Mouse (Mus musculus): ENCODE measurements around the gene Gm5142. TPM values are rescaled to one million over a fixed set of nuclear protein-coding genes. Genes with fewer than 3 reads are reported as not detected.

Gm5142 gene
- not detected in 2 replicates for polyA plus RNA-seq (2011; ENCODE audit: insufficient read depth, insufficient read length, low read depth, missing spikeins)

- Histone ChIP-seq H3K36me3 (ENCODE audit: control insufficient read depth, insufficient read depth, low read length, poor library complexity, severe bottlenecking) (no peaks in the 10 kb centered on the region), H3K9me3 (replicated peaks; ENCODE audit: control insufficient read depth, insufficient read depth, low read length, poor library complexity, severe bottlenecking) (no peaks in the 10 kb centered on the region), H3K4me1 (ENCODE audit: control insufficient read depth, insufficient read depth, low read length) (no peaks in the 10 kb centered on the region), H3K27me3 (ENCODE audit: control insufficient read depth, insufficient read depth, low read length, poor library complexity, severe bottlenecking) (no peaks in the 10 kb centered on the region), H3K9ac (ENCODE audit: low read depth, poor library complexity, severe bottlenecking) (no peak within 1 kb of the TSS), H3K4me3 (ENCODE audit: low read depth, low read length) (no peak within 1 kb of the TSS), H3K27ac (ENCODE audit: insufficient read depth, low read length) (no peak within 1 kb of the TSS)
- no peak for TF ChIP-seq EP300 (IDR thresholded peaks at IDR 0.05; ENCODE audit: insufficient read depth, low read depth, low read length)
- TF ChIP-seq CTCF (IDR thresholded peaks at IDR 0.05; ENCODE audit: low read depth, low read length): no peak
- no peak for TF ChIP-seq POLR2A (IDR thresholded peaks at IDR 0.05; ENCODE audit: insufficient read depth, low read length)
These were observed at the start of gene Gm5142 for GRCm38 (mm10) chr14:59178649-59179048. Gene Gm5142 (minus strand): TSS chr14:59178749.

DNA sequence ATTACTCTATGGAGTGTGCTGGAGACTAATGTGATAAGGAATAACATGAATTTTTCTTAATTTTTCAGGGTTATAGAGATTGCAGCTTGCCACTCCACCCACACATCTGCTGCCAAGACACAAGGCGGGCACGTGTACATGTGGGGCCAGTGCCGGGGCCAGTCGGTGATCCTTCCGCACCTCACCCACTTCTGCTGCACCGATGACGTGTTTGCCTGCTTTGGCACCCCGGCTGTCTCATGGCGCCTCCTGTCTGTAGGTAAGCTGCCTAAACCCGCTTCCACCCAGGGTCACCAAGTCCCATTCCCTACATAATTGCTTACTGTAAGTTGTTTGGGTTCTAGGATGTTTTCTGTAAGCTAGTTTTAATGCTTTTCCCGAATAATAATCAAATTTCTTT, 47.7 kb upstream of the Gm5142 start:
- no peak overlapping the region for H3K4me3 ChIP-seq (ENCODE audit: low read depth, low read length)
- H3K27ac ChIP-seq (ENCODE audit: insufficient read depth, low read length): no peak overlapping the region
- H3K36me3 ChIP-seq (ENCODE audit: control insufficient read depth, insufficient read depth, low read length, poor library complexity, severe bottlenecking): peaks cover 67% of the 10 kb centered on the region
- H3K9me3 ChIP-seq (replicated peaks; ENCODE audit: control insufficient read depth, insufficient read depth, low read length, poor library complexity, severe bottlenecking): no peaks in the 10 kb centered on the region
- TF ChIP-seq POLR2A (IDR thresholded peaks at IDR 0.05; ENCODE audit: insufficient read depth, low read length): no peak
- TF ChIP-seq EP300 (IDR thresholded peaks at IDR 0.05; ENCODE audit: insufficient read depth, low read depth, low read length): no peak
- TF ChIP-seq CTCF (IDR thresholded peaks at IDR 0.05; ENCODE audit: low read depth, low read length): no peak
- H3K4me1 ChIP-seq (ENCODE audit: control insufficient read depth, insufficient read depth, low read length): no peaks in the 10 kb centered on the region
- no peak overlapping the region for H3K9ac ChIP-seq (ENCODE audit: low read depth, poor library complexity, severe bottlenecking)
- no peaks in the 10 kb centered on the region for H3K27me3 ChIP-seq (ENCODE audit: control insufficient read depth, insufficient read depth, low read length, poor library complexity, severe bottlenecking)

GRCm38 (mm10) chr14:59219241-59219640, 40.7 kb upstream of the Gm5142 start:
- Histone ChIP-seq H3K27me3 (ENCODE audit: control insufficient read depth, insufficient read depth, low read length, poor library complexity, severe bottlenecking) (no peaks in the 10 kb centered on the region), H3K4me3 (ENCODE audit: low read depth, low read length) (no peak overlapping the region), H3K27ac (ENCODE audit: insufficient read depth, low read length) (no peak overlapping the region), H3K9me3 (replicated peaks; ENCODE audit: control insufficient read depth, insufficient read depth, low read length, poor library complexity, severe bottlenecking) (no peaks in the 10 kb centered on the region), H3K9ac (ENCODE audit: low read depth, poor library complexity, severe bottlenecking) (no peak overlapping the region), H3K4me1 (ENCODE audit: control insufficient read depth, insufficient read depth, low read length) (no peaks in the 10 kb centered on the region), H3K36me3 (ENCODE audit: control insufficient read depth, insufficient read depth, low read length, poor library complexity, severe bottlenecking) (peaks cover 40% of the 10 kb centered on the region)
- TF ChIP-seq EP300 (IDR thresholded peaks at IDR 0.05; ENCODE audit: insufficient read depth, low read depth, low read length) (no peak), POLR2A (IDR thresholded peaks at IDR 0.05; ENCODE audit: insufficient read depth, low read length) (no peak), CTCF (IDR thresholded peaks at IDR 0.05; ENCODE audit: low read depth, low read length) (no peak)

- Histone ChIP-seq H3K36me3 (ENCODE audit: control insufficient read depth, insufficient read depth, low read length, poor library complexity, severe bottlenecking) (peaks cover 18% of the 10 kb centered on the region), H3K9ac (ENCODE audit: low read depth, poor library complexity, severe bottlenecking) (no peak overlapping the region), H3K4me3 (ENCODE audit: low read depth, low read length) (no peak overlapping the region), H3K9me3 (replicated peaks; ENCODE audit: control insufficient read depth, insufficient read depth, low read length, poor library complexity, severe bottlenecking) (no peaks in the 10 kb centered on the region), H3K27ac (ENCODE audit: insufficient read depth, low read length) (no peak overlapping the region), H3K4me1 (ENCODE audit: control insufficient read depth, insufficient read depth, low read length) (peaks cover 1% of the 10 kb centered on the region), H3K27me3 (ENCODE audit: control insufficient read depth, insufficient read depth, low read length, poor library complexity, severe bottlenecking) (no peaks in the 10 kb centered on the region)
- TF ChIP-seq CTCF (IDR thresholded peaks at IDR 0.05; ENCODE audit: low read depth, low read length): no peak
- TF ChIP-seq POLR2A (IDR thresholded peaks at IDR 0.05; ENCODE audit: insufficient read depth, low read length): no peak
- TF ChIP-seq EP300 (IDR thresholded peaks at IDR 0.05; ENCODE audit: insufficient read depth, low read depth, low read length): no peak
These were observed 31.3 kb upstream of the Gm5142 start for GRCm38 (mm10) chr14:59209816-59210215.

- Histone ChIP-seq H3K9me3 (replicated peaks; ENCODE audit: control insufficient read depth, insufficient read depth, low read length, poor library complexity, severe bottlenecking) (no peaks in the 10 kb centered on the region), H3K27me3 (ENCODE audit: control insufficient read depth, insufficient read depth, low read length, poor library complexity, severe bottlenecking) (no peaks in the 10 kb centered on the region), H3K4me3 (ENCODE audit: low read depth, low read length) (no peak overlapping the region), H3K36me3 (ENCODE audit: control insufficient read depth, insufficient read depth, low read length, poor library complexity, severe bottlenecking) (peaks cover 12% of the 10 kb centered on the region), H3K9ac (ENCODE audit: low read depth, poor library complexity, severe bottlenecking) (no peak overlapping the region), H3K4me1 (ENCODE audit: control insufficient read depth, insufficient read depth, low read length) (peaks cover 1% of the 10 kb centered on the region), H3K27ac (ENCODE audit: insufficient read depth, low read length) (no peak overlapping the region)
- TF ChIP-seq CTCF (IDR thresholded peaks at IDR 0.05; ENCODE audit: low read depth, low read length) (no peak), EP300 (IDR thresholded peaks at IDR 0.05; ENCODE audit: insufficient read depth, low read depth, low read length) (no peak), POLR2A (IDR thresholded peaks at IDR 0.05; ENCODE audit: insufficient read depth, low read length) (no peak)
These were observed 30.5 kb upstream of the Gm5142 start for GRCm38 (mm10) chr14:59209003-59209402.

DNA sequence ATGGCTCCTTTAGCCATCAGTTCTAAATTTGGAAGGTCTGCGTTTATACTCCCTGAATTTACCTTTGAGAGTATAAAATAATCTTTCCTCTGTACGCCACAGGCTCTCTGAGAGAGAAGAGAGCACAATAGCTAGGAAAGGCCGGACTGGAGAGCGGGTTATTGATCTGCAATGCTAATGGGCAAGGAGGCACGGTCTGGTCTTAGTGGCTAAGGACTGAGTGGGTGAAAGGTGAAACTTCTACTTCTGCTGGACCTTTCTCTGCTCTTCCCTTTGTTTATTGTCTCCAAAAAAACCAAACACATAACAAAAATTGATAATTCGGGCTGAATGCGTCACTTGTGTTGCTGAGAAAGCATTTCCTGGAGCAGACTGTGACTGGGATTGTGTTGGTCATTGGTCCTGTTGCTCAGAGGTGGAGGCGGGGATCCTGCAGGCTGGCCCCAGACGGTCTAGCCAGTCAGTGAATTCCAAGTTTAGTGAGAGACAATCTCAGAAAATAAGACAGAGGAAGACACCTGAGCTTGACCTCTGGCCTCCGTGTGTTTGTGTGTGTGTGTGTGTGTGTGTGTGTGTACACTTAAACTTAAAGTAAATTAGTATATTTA, 27.5 kb upstream of the Gm5142 start:
- 0 out of 2 replicates have a peak overlapping the region, but pooled peaks have one; percentile 2 for H3K9ac ChIP-seq (ENCODE audit: low read depth, poor library complexity, severe bottlenecking)
- H3K36me3 ChIP-seq (ENCODE audit: control insufficient read depth, insufficient read depth, low read length, poor library complexity, severe bottlenecking): 0 out of 2 replicates have a peak, but pooled peaks cover 1% of the 10 kb centered on the region
- peaks cover 1% of the 10 kb centered on the region for H3K4me1 ChIP-seq (ENCODE audit: control insufficient read depth, insufficient read depth, low read length)
- H3K9me3 ChIP-seq (replicated peaks; ENCODE audit: control insufficient read depth, insufficient read depth, low read length, poor library complexity, severe bottlenecking): no peaks in the 10 kb centered on the region
- no peak overlapping the region for H3K4me3 ChIP-seq (ENCODE audit: low read depth, low read length)
- H3K27ac ChIP-seq (ENCODE audit: insufficient read depth, low read length): 0 out of 2 replicates have a peak overlapping the region, but pooled peaks have one; percentile 46
- H3K27me3 ChIP-seq (ENCODE audit: control insufficient read depth, insufficient read depth, low read length, poor library complexity, severe bottlenecking): no peaks in the 10 kb centered on the region
- TF ChIP-seq POLR2A (IDR thresholded peaks at IDR 0.05; ENCODE audit: insufficient read depth, low read length): no peak
